Mouse (Mus musculus): ENCODE data around the gene Mmachc.
"Not testable (repeated sequence)": the region's sequence is repeated elsewhere in the genome, so short reads cannot be mapped to it uniquely, and the experiment has no call there.

The Mmachc gene

DNA sequence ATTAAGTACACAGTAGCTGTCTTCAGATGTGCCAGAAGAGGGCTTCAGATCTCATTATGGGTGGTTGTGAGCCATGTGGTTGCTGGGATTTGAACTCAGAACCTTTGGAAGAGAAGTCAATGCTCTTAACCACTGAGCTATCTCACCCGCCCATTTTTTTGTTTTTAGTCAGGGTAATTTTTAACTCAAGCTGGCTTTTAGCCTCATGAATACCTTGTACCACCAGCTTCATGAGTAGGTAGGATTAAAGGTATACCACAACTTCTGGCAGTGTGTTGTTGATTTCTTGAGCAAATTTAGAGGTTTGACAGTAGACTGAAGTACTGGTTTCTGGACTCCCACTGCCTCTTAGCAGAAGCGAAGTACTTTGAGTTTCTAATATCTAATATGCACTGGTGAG is 16.1 kb downstream of the Mmachc start:
- no peak for DNase-seq (ENCODE audit: low read depth)

DNA sequence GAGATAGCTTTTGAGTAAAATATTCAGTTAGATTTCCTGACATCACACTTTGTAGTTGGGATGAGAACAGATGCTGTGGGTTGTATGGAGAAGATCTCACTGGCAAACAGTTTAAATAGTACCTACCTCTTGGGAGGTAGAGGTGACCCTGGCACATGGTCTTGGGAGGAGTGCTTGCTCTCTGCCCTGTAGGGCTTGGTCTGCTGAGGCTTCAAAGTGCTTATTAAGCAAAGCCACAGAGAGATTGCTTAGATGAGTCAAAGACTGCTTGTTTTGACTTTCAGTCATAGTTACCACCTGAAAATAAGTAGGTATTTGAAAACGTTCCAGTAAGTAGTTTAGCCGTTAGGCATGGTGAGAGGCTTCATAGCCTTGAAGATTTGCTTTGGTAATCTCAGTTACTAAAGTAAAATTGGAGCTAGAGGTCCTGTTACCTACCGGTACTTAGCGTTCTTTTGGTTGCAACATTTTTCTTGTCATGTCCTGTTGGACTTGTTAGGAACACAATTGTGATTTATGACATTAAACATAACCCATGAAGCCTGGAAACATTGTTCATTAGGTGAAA is 18.8 kb downstream of the Mmachc start:
- no peak for DNase-seq (ENCODE audit: low read depth)

DNA sequence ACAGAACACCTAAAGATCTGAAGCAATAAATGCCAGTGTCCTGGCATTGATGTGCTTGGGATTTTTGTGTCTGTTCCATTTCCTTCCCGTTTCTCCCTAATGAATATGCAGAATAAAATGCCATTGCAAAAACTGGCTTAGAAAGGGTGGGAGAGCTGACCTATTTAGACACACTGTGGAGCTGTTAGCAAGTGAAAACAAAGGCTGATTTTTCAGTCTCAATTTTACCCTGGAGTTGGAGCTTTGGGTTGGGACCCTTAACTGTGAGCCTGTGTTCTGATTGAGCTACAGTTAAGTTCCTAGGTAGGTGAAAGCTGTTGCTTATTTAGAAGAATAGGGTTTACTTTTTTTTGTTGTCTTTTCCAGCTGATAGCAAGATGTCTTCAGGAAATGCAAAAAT is 21.2 kb downstream of the Mmachc start:
- no peak for DNase-seq (ENCODE audit: low read depth)

DNA sequence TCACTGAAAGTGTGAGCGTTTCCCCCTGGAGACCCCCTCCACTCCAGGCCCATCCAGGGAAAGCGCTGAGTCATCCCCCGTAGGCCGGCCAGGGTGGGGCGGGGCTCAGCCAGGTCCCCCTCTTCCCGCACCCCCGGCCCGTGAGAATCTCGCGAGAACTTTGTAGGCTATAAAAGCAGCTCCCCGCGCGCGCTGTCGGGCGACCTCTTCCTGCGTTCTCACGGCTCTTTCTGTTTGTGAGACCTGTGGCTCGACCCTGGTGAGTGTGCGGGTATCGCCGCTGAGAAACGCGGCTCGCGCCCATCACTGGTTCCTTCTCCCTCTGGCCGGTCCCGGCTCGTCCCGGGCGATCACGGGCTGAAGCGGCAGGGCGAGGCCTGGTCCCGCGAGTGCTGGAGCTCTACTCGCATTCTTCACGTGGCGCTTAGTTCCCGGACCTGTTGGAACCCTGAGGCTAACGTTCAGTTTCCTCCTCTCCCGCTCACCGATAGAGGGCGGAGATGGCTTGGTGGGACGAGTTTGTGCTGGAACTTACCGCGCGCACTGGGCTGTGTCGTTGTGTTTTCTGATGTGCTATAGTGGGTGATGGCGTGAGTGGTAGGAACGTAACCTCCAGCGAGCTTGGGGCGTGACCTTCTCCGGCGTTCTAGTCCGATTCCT is 22.7 kb downstream of the Mmachc start, which contains the start of gene Prdx1:
Prdx1 (plus strand) TSS at position 143 of the 660 bp plus-strand sequence.
- DNase-seq (ENCODE audit: low read depth): peak; percentile 75

DNA sequence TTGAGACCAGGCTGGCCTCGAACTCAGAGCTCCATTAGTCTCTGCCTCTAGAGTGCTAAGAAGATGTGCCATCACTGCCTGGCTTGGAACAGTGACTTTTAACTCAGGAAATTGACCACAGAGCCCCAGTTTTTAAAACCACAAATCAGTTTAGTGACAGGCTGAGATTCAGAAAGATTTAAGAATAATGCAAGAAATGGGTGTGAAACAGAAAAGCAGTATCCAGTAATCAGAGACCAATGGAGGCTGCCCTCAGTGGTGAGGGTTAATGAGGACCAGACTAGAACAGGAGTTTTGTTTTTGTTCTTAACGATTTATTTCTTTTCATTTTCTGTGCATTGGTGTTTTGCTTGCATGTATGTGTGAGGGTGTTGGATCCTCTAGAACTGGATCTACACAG is 23.5 kb downstream of the Mmachc start:
- DNase-seq (ENCODE audit: low read depth): no peak

DNA sequence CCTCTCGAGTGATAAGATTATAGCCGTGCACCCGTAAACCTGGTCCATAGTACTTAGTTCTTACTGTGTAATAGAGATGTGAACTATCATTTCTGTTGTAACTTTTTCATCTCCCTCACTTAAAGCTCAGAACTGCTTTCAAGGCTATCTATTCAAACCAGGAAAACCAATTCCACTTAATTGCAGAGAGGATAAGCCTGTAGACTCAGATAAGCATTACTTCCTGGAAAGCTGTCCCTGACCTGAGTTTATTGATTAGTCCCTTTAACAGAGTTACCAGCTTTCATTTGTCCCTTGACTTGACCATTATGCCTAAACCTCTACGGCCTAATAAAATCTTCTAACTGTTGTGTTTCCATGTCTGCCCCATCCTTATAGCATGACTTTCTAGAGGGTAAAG is 24.2 kb downstream of the Mmachc start:
- DNase-seq (ENCODE audit: low read depth): no peak

DNA sequence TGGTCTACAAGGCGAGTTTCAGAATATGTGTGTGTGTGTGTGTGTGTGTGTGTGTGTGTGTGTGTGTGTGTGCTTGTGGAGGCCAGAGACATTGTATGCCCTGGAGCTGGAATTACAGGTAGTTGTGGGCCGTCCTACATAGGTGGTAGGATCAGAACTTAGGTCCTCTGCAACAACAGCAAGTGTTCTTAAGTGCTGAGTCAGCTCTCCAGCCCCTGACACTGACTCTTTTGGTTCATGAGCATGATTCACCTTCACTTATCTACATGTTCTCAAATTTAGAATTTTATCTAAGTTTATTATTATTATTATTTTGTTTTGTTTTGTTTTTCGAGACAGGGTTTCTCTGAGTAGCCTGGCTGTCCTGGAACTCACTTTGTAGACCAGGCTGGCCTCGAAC is 27.7 kb downstream of the Mmachc start:
- DNase-seq (ENCODE audit: low read depth): not testable (repeated sequence)

DNA sequence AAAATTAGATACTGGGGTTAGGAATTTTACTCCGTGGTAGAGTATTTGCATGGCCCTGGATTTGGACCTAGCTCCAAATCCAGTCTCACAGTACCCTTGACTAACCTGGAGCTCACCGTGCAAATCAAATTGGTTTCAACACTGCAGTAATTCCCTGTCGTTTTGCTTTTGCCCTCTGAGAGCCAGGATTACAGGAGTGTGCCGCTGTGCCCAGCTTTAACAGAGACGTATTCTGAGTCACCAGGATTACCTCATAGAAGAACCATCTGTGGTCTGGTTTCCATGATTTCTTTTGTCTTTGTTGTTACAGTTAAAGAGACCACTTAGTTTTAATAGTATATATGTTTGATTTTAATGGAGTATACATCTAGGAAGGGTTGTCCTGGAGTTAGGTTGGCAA is 29.1 kb downstream of the Mmachc start:
- no peak for DNase-seq (ENCODE audit: low read depth)

DNA sequence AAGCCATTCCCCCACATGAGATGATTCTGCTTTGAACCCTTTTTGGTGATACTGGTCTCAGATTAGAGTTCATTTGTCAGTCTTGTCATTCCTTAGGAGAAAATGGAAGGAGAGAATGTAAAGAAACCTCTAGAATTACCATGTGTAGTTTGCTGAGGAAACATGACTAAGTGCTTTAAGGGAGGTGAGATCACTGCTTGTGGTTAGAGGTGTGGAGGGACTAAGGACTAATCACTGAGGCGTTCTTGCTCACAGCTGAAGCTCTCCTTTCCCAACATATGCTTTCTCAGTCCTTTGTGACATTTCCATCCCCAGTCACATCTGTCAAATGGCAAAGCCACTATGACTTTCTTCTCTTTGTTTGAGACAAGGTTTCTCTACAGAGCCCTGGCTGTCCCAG is 30.4 kb downstream of the Mmachc start:
- DNase-seq (ENCODE audit: low read depth): no peak

DNA sequence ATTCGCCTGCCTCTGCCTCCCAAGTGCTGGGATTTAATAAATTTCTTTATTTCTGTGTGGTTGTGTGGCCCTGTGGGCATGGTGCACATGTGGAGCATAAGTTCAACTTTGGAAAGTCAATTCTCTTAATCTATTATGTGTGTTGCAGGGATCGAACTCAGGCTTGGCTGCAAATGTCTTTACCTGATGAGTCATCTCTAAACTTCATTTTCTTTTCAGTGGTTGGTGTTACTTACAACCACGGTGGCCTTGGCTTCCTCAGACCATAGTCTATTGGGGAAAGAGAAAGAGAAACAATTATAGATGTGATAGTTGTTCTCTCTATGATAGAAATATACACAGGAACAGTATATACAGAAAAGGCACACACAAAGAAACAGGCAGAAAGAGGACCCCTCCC is 32.2 kb downstream of the Mmachc start:
- no peak for DNase-seq (ENCODE audit: low read depth)

DNA sequence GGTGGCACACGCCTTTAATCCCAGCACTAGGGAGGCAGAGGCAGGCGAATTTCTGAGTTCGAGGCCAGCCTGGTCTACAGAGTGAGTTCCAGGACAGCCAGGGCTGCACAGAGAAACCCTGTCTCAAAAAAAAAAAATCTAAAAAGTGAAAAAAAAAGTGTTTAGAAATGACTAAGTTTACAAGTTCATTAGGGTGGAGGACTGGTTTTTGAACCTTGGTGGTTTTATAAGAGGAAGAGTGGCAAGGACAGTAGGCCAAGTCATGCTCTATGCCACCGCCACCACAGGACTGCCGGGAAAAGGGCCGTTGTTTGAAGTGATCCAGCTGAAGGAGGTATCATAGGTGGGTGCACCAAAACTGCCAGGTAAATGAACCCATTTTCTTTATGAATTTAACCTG is 33.4 kb downstream of the Mmachc start:
- not testable (repeated sequence) for DNase-seq (ENCODE audit: low read depth)

DNA sequence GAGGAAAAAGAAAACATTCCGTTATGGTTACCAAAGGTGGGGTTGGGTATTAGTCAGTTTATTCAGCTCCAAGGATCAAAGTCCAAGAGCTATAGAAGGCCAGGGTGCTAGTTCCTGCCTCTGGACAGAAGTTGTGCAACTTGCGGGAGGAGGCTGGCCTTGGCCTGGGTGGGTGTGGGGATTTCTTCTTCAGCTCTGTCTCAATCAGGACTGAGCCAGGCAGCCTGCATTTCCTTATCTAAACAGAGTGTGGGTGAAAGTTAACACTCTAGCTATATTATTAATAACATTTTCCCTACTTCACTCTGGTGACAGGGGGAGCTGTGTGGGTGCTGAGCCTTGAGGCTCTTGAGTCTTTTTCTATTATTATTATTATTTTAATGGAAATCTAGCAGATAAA is 35.4 kb downstream of the Mmachc start:
- DNase-seq (ENCODE audit: low read depth): peak; percentile 60

DNA sequence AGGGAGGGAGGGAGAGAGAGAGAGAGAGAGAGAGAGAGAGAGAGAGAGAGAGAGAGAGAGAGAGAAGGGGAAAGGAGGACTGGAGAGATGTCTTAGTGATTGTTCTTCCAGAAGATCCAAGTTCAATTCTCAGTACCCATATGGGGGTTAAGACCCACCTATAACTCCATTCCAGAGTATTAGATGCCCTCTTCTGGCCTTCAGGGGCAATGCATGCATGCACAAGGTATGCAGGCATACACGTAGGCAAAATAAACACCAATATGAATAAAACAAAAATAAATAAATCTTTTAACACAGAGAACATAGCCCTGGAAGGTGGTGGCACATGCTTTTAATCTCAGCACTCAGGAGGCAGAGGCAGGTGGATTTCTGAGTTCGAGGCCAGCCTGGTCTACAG is 38.9 kb downstream of the Mmachc start:
- no peak for DNase-seq (ENCODE audit: low read depth)

DNA sequence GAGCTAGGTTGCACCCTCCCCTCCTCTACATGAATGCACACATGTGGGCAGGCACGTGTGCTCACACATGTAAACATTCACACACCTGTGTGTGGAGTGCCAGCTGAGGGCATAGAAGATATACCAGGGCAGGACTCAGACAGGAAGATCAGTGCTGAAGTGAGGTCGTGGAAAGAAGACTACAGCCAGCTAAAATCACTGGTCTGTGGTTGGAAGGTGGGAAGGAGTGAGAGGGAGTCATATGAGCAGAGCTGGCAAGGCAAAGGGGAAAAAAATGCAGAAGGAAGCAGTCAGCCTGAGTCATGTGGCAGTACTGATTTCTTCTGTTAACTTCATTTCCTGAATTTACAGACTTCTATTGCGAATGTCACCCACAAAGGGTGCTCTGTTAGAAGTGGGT is 40.1 kb downstream of the Mmachc start:
- peak; percentile 79 for DNase-seq (ENCODE audit: low read depth)

DNA sequence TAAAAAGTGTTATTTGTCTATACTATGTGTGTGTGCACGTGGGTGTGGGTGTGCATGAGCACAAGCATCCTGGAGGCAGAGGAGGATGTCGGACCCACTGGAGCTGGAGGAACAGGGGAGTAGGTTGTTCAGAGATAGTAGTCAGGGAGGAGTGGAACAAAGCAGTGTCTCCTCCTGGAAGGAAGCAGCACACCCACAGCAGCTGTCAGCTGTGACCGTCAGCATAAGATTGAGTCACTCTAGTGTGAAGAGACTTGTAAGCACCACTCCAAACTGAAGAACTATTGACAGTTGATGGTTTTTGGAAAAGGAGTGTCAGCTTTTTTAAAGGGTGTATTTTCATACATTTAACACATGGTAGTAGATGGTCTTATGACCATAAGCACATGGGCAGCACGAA is 41.6 kb downstream of the Mmachc start:
- no peak for DNase-seq (ENCODE audit: low read depth)

DNA sequence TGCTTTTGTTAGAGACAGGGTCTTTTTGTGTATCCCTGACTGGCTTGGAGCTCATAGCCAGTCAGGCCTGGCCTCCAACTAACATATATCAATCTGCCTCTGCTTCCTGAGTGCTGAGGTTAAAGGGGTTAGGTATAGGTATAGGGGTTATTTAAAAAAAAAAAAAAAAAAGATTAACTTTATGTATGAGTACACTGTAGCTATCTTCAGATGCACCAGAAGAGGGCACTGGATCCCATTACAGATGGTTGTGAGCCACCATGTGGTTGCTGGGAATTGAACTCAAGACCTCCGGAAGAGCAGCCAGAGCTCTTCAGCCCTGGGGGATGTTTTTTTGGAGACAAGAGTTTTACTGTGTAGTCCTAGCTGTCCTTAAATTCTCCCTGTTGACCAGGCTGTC is 46.2 kb downstream of the Mmachc start:
- no peak for DNase-seq (ENCODE audit: low read depth)

DNA sequence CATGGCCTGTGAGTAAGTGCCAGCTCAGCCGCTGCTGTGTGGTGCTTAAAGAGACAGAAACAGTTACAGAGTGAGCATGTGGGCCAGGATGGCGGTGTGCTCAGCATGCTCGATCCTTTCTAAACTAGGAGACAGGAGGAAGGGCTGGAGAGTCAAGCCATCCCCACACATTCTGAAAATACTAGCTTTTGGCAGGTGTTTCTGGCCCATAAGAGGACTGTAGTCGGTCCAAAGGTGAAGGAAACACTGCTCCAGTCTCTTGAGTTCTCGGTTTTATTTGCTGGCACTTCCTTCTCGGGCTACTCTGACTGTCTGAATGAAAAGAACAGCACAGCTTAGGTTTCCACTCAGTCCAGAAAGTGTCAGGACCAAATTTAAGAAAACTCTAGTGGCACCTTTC is 47.4 kb downstream of the Mmachc start:
- DNase-seq (ENCODE audit: low read depth): no peak

DNA sequence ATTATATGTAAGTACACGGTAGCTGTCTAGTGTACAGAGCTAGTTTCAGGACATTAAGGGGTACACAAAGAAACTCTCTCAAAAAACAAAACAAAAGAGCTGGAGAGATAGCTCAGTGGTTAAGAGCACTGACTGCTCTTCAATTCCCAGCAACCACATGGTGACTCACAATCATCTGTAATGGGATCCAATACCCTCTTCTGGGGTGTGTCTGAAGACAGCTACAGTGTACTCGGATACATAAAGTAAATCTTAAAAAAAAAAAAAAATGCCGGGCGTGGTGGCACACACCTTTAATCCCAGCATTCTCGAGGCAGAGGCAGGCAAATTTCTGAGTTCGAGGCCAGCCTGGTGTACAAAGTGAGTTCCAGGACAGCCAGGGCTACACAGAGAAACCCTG is 48.3 kb downstream of the Mmachc start:
- not testable (repeated sequence) for DNase-seq (ENCODE audit: low read depth)

DNA sequence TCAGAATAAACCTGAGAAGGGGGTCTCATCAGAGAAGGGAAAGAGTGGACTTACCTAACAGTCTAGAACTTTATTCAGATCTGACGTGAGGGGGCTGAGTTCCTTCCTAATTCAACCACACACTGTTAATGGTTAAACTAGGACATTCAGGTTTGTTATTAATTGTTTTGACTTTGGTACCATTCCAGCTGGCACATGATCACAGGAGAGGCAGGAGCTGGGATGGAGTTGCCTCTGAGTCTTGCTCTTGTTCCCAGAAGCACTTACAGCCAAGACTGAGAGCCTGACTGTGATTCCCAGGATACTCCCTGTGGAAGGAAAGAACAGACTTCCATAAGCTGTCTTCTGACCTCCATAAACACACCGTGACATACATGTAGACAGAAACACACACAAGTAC is 48.7 kb downstream of the Mmachc start:
- no peak for DNase-seq (ENCODE audit: low read depth)

DNA sequence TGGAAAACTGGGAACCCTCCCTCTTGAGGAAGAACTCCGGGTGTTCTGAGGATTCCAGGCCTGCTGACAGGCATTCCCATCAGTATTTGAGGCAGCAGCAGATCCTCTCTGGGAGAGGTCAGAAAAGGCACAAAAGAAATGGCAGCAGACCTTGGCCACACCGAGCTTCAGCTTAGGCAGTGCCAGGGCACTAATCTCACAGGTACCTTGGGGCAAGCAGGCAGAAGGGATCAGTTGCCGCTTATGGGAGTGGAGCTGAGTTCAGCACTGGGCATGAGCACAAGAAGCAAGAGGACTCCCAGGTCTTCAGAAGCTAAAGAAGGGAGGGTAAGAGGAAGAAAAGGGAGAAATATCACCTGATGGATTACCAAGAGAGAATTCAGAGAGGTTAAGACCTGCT is 50.2 kb downstream of the Mmachc start:
- DNase-seq (ENCODE audit: low read depth): no peak

DNA sequence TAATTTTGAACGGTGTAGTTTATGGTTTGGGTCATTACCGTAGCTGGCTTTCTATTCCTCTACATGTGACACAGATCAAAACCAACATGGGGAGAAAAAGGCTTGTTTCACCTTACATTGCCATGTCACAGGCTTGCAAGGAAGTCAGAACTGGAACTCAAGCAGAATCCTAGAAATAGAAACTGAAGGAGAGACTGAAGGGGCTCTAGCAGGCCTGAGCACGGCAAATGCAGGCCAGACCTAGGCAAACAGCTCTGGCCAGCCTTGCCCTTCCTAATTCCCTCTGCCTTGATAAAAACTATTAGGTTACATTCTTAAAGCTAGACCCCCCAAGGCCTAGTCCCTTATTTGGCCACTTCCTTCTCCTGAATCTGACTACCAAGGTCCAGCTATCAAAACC is 52.5 kb downstream of the Mmachc start:
- no peak for DNase-seq (ENCODE audit: low read depth)

DNA sequence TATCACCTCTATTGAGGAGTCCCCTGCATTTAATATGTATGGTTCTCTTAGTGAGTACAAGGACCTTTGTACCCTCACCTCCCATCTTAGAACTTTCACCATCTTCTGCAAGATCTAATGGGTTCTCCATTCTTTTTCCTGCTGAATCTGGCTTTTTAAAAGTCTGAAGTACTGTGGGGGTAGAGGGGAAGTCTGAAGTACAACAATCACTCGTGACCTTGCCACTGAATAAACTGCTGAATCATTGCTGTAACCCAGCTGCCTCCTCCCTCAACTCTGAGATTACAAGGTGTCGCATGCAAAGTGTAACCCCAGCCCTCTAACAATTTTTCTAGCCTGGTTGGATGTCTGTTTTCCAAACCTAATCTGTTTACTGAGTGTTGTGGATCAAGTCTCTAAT is 53.1 kb downstream of the Mmachc start:
- DNase-seq (ENCODE audit: low read depth): no peak

DNA sequence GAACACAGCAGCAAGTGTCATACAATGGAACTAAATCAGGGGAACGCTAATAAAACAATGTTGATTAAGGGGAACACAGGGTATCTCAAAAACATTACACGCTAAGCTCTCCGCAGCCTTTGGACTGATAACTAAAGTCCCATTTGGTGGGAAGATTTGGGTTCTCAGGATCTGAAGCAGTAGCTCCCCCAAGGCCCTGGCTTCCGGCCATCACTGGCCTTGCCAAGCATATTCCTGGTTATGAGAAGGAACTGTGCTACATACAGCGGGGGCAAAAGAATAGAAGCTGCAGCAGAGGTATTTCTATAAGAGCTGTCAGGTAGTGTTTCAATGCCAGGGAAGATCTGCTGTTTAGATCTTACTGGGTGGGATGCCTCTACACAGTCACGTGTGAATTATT is 55.0 kb downstream of the Mmachc start:
- DNase-seq (ENCODE audit: low read depth): no peak

All from fibroblast of lung, adult 2 months (primary cell).